Mouse (Mus musculus): Measurements from ENCODE around the gene Treml1.

DNA sequence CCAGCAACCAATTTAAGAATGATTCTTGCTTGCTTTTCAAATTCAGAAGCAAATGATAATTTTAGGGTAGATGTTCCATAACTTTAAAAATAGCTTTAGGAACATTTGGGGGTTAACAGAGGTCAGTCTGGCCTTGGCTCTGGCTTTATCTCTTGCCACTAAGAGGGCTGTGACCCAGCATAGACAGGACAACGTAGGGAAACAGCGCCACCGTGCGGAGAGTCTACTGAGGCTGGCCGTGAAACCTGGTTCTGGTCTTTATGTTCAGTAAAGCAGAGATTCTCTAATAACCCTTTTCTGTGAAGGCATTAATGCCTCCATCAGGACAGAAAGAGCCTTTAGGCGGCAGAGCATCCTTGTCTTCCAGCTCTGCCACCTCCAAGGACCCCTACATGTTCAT, 22.9 kb upstream of the Treml1 start:
- TF ChIP-seq CTCF (IDR thresholded peaks at IDR 0.05; ENCODE audit: borderline replicate concordance, control insufficient read depth, extremely low read depth, insufficient read depth, low read length, poor library complexity) (peak; percentile 79; the same call in 1 of the 2 replicates), POLR2A (IDR thresholded peaks at IDR 0.05; ENCODE audit: control insufficient read depth, extremely low read depth, insufficient read depth, low read length, poor library complexity) (no peak)
